Mouse (Mus musculus) MEL (cell line): Measurements from ENCODE around the gene Traf3. TPM values are rescaled to one million over a fixed set of nuclear protein-coding genes. Genes with fewer than 3 reads are reported as not detected.

Source experiments
- DNase-seq: peaks from one replicate; pipeline ENCODE4 v3.0.0; 2011; ENCODE audit warnings: low read depth, low spot score
- H3K27ac ChIP-seq: 2 replicates; pipeline ENCODE4 v1.5.1; 2012; ENCODE audit warnings: low read depth, mild to moderate bottlenecking, control low read depth, low read length, moderate library complexity; ENCODE audit not compliant: control insufficient read depth
- H3K27me3 ChIP-seq, 2 experiments: fragments of 150-350 bp in 1 of 2; sonication (generic) in 1 of 2; 2 replicates each; pipeline ENCODE4 v1.6.1; 2012; ENCODE audit warnings: low read length in 2 of 2, mild to moderate bottlenecking in 2 of 2, improper control_type of control experiment in 1 of 2, moderate library complexity in 1 of 2; ENCODE audit not compliant: insufficient read depth in 2 of 2, control insufficient read depth in 1 of 2
- H3K36me3 ChIP-seq, 2 experiments: 2 replicates each; pipeline ENCODE4 v1.6.1; 2012 to 2014; ENCODE audit warnings: low read length in 2 of 2, improper control_type of control experiment in 1 of 2, inconsistent platforms in 1 of 2, mild to moderate bottlenecking in 1 of 2; ENCODE audit not compliant: insufficient read depth in 2 of 2, control insufficient read depth in 1 of 2
- H3K4me1 ChIP-seq, 2 experiments: fragments of 150-350 bp in 1 of 2; sonication (generic) in 1 of 2; 2 replicates each; pipeline ENCODE4 v1.6.1; 2012; ENCODE audit warnings: low read length in 2 of 2, improper control_type of control experiment in 1 of 2, mild to moderate bottlenecking in 1 of 2; ENCODE audit not compliant: insufficient read depth in 2 of 2, control insufficient read depth in 1 of 2
- H3K4me3 ChIP-seq, 2 experiments: fragments of 150-350 bp in 1 of 2; sonication (generic) in 1 of 2; 2 replicates each; pipeline ENCODE4 v1.5.1; 2012; ENCODE audit warnings: low read depth in 2 of 2, low read length in 2 of 2, mild to moderate bottlenecking in 2 of 2, moderate library complexity in 2 of 2, control low read depth in 1 of 2, improper control_type of control experiment in 1 of 2; ENCODE audit not compliant: control insufficient read depth in 1 of 2, insufficient read depth in 1 of 2
- H3K79me2 ChIP-seq: 2 replicates; pipeline ENCODE4 v1.6.1; 2012; ENCODE audit warnings: mild to moderate bottlenecking, low read length, moderate library complexity; ENCODE audit not compliant: control insufficient read depth, poor library complexity, insufficient read depth
- H3K9ac ChIP-seq: 2 replicates; pipeline ENCODE4 v1.6.1; 2012; ENCODE audit warnings: low read depth, mild to moderate bottlenecking, control low read depth, low read length, moderate library complexity; ENCODE audit not compliant: control insufficient read depth, poor library complexity, severe bottlenecking
- H3K9me3 ChIP-seq: fragments of 150-350 bp; sonication (generic); replicated peaks from 2 replicates; pipeline ENCODE4 v1.6.1; 2012; ENCODE audit warnings: mild to moderate bottlenecking, low read length, improper control_type of control experiment, moderate library complexity; ENCODE audit not compliant: insufficient read depth
- CHD1 ChIP-seq: IDR thresholded peaks from 2 replicates; pipeline ENCODE4 v1.6.1; 2012; ENCODE audit warnings: low read depth, mild to moderate bottlenecking, inconsistent platforms, low read length, improper control_type of control experiment
- CHD2 ChIP-seq: IDR thresholded peaks from 2 replicates; pipeline ENCODE4 v1.6.1; 2011; ENCODE audit warnings: low read length, improper control_type of control experiment
- CTCF ChIP-seq, 3 experiments: IDR thresholded peaks in 2 of 3; conservative IDR thresholded peaks in 1 of 3; 2 replicates each; pipeline ENCODE4 v1.5.1; 2011 to 2012; ENCODE audit warnings: low read length in 3 of 3, low read depth in 2 of 3, mild to moderate bottlenecking in 2 of 3, improper control_type of control experiment in 1 of 3, inconsistent platforms in 1 of 3, mixed read lengths in 1 of 3, moderate library complexity in 1 of 3; ENCODE audit not compliant: control insufficient read depth in 1 of 3, insufficient read depth in 1 of 3, poor library complexity in 1 of 3, severe bottlenecking in 1 of 3
- ELF1 ChIP-seq: IDR thresholded peaks from 2 replicates; pipeline ENCODE4 v1.6.1; 2014; ENCODE audit warnings: low read depth, mild to moderate bottlenecking, inconsistent platforms, low read length, improper control_type of control experiment, moderate library complexity
- ETS1 ChIP-seq: IDR thresholded peaks from 2 replicates; pipeline ENCODE4 v1.6.1; 2012; ENCODE audit warnings: low read depth, mild to moderate bottlenecking, inconsistent platforms, low read length, improper control_type of control experiment, moderate library complexity
- GABPA ChIP-seq: IDR thresholded peaks from 2 replicates; pipeline ENCODE4 v1.6.1; 2012; ENCODE audit warnings: low read depth, mild to moderate bottlenecking, inconsistent platforms, low read length, improper control_type of control experiment, moderate library complexity
- HCFC1 ChIP-seq: IDR thresholded peaks from 2 replicates; pipeline ENCODE4 v1.6.1; 2012; ENCODE audit warnings: low read depth, mild to moderate bottlenecking, inconsistent platforms, low read length, improper control_type of control experiment, moderate library complexity
- KAT2A ChIP-seq: conservative IDR thresholded peaks from 2 replicates; pipeline ENCODE4 v1.6.1; 2012; ENCODE audit warnings: low read depth, low read length, improper control_type of control experiment, inconsistent platforms
- MEF2A ChIP-seq: IDR thresholded peaks from 2 replicates; pipeline ENCODE4 v1.6.1; 2014; ENCODE audit warnings: low read depth, mild to moderate bottlenecking, inconsistent platforms, low read length, improper control_type of control experiment; ENCODE audit not compliant: poor library complexity, insufficient replicate concordance, severe bottlenecking; ENCODE audit errors: extremely low read depth
- MXI1 ChIP-seq: IDR thresholded peaks from 2 replicates; pipeline ENCODE4 v1.6.1; 2011; ENCODE audit warnings: mild to moderate bottlenecking, low read depth, low read length, improper control_type of control experiment
- MYC ChIP-seq: IDR thresholded peaks from 2 replicates; pipeline ENCODE4 v1.6.1; 2011; ENCODE audit warnings: low read depth, mild to moderate bottlenecking, low read length, improper control_type of control experiment, moderate library complexity
- NRF1 ChIP-seq: IDR thresholded peaks from 2 replicates; pipeline ENCODE4 v1.6.1; 2014; ENCODE audit warnings: low read depth, mild to moderate bottlenecking, inconsistent platforms, low read length, improper control_type of control experiment, moderate library complexity; ENCODE audit not compliant: poor library complexity, insufficient read depth, severe bottlenecking
- RCOR1 ChIP-seq: IDR thresholded peaks from 2 replicates; pipeline ENCODE4 v1.6.1; 2012; ENCODE audit warnings: low read depth, mild to moderate bottlenecking, inconsistent platforms, low read length, improper control_type of control experiment
- TBP ChIP-seq: IDR thresholded peaks from 2 replicates; pipeline ENCODE4 v1.8.0; 2011; ENCODE audit warnings: low read depth, low read length, improper control_type of control experiment
- UBTF ChIP-seq: IDR thresholded peaks from 2 replicates; pipeline ENCODE4 v1.6.1; 2012; ENCODE audit warnings: low read depth, mild to moderate bottlenecking, inconsistent platforms, low read length, improper control_type of control experiment, moderate library complexity, borderline replicate concordance; ENCODE audit not compliant: insufficient read depth
- ZKSCAN1 ChIP-seq: IDR thresholded peaks from 2 replicates; pipeline ENCODE4 v1.6.1; 2012; ENCODE audit warnings: low read depth, mild to moderate bottlenecking, inconsistent platforms, low read length, improper control_type of control experiment, moderate library complexity
- ZNF384 ChIP-seq: IDR thresholded peaks from 2 replicates; pipeline ENCODE4 v1.6.1; 2012; ENCODE audit warnings: low read depth, mild to moderate bottlenecking, inconsistent platforms, low read length, improper control_type of control experiment
- polyA plus RNA-seq, 2 experiments: library from polyadenylated mRNA; stranded (reverse) in 1 of 2; unstranded in 1 of 2; fragments of >175 nt in 1 of 2; fragments of >200 nt in 1 of 2; gene quantifications; 2 replicates each; pipeline versions ENCODE4 v1.2.1 to v1.2.4; 2012; ENCODE audit warnings: low replicate concordance in 2 of 2, low read depth in 1 of 2; ENCODE audit not compliant: insufficient read length in 2 of 2, insufficient read depth in 1 of 2, missing spikeins in 1 of 2
- total RNA-seq: library from RNA; depleted of rRNA; stranded (reverse); fragments of 300-350 nt; gene quantifications from 2 replicates; pipeline ENCODE4 v1.2.3, GENCODE M21; 2012

Gene Traf3
- total and polyA plus RNA-seq, 3 experiments, result 21.1 to 40.7 TPM; not detected in 1

GRCm38 (mm10) chr12:111203945-111204344, 37.8 kb downstream of the Traf3 start:
- Histone ChIP-seq H3K9ac (no peak overlapping the region), H3K9me3 (no peaks in the 10 kb centered on the region), H3K36me3 (no peaks in the 10 kb centered on the region), H3K27ac (no peak overlapping the region), H3K79me2 (peaks cover 17% of the 10 kb centered on the region), H3K27me3 (no peaks in the 10 kb centered on the region), H3K4me1 (no peaks in the 10 kb centered on the region), H3K4me3 (no peak overlapping the region)
- TF ChIP-seq RCOR1 (no peak), CHD1 (no peak), UBTF (no peak), ELF1 (no peak), MEF2A (no peak), ETS1 (no peak)
- no peak for DNase-seq

GRCm38 (mm10) chr12:111207641-111208040, 41.5 kb downstream of the Traf3 start:
- Histone ChIP-seq H3K4me1 (no peaks in the 10 kb centered on the region), H3K36me3 (peaks cover 0 to 6% of the 10 kb centered on the region in 2 experiments; a peak in 2 of 4 replicates), H3K79me2 (peaks cover 16% of the 10 kb centered on the region), H3K9me3 (no peaks in the 10 kb centered on the region), H3K27me3 (no peaks in the 10 kb centered on the region), H3K27ac (no peak overlapping the region), H3K4me3 (no peak overlapping the region)
- DNase-seq, result no peak
- TF ChIP-seq TBP (no peak), ZNF384 (peak; percentile 70)
- TF ChIP-seq, all 39 proteins: peak for 1
- H3K9ac ChIP-seq, result no peak overlapping the region

- Histone ChIP-seq H3K4me1 (no peaks in the 10 kb centered on the region), H3K36me3 (peaks cover 0 to 11% of the 10 kb centered on the region in 2 experiments; a peak in 2 of 4 replicates), H3K9me3 (no peaks in the 10 kb centered on the region), H3K9ac (no peak overlapping the region)
- TF ChIP-seq MXI1, result no peak
- no peak for TF ChIP-seq HCFC1
- no peak for TF ChIP-seq MYC
- TF ChIP-seq NRF1, result no peak
- TF ChIP-seq KAT2A, result no peak
- no peak for TF ChIP-seq CTCF (IDR thresholded peaks at IDR 0.05 in 2 of 3, conservative IDR thresholded peaks at IDR 0.05 in 1 of 3; ENCODE audit: control insufficient read depth in 1 of 3, insufficient read depth in 1 of 3, low read depth in 2 of 3, low read length in 3 of 3, poor library complexity in 1 of 3, severe bottlenecking in 1 of 3)
- TF ChIP-seq CHD2, result no peak
- TF ChIP-seq GABPA, result no peak
- TF ChIP-seq CHD1, result no peak
- no peak for TF ChIP-seq ZKSCAN1
- TF ChIP-seq ETS1, result no peak
- TF ChIP-seq, all 39 proteins: peak for 0
- DNase-seq, result no peak
- no peak overlapping the region for H3K4me3 ChIP-seq
- H3K27me3 ChIP-seq, result no peaks in the 10 kb centered on the region
- no peak overlapping the region for H3K27ac ChIP-seq
- H3K79me2 ChIP-seq, result peaks cover 8% of the 10 kb centered on the region; the same call in 1 of the 2 replicates
These were observed 45.6 kb downstream of the Traf3 start for GRCm38 (mm10) chr12:111211729-111212128.
